Mouse (Mus musculus) stomach, embryonic 15.5 days (tissue): ENCODE measurements at regions not wholly inside any gene's neighbourhood (a gene's known extent, or its start where the extent isn't known, plus 50 kb on each side); places are given as distances from the start of the nearest gene placed in this dataset.

ENCODE experiments used
- ATAC-seq: fragments of 200-750 bp; cut with Nextera tagmentation; 2 replicates; pipeline ENCODE4 v1.8.0; 2017; ENCODE audit warnings: low read depth, moderate number of reproducible peaks, moderate TSS enrichment; ENCODE audit not compliant: insufficient read depth, low FRiP score
- H3K27ac ChIP-seq: fragments of 300-500 bp; sonication (generic); 2 replicates; pipeline ENCODE4 v1.5.1; 2015; ENCODE audit warnings: mild to moderate bottlenecking, inconsistent platforms
- H3K27me3 ChIP-seq: fragments of 300-500 bp; sonication (generic); replicated peaks from 2 replicates; pipeline ENCODE4 v1.6.1; 2015; ENCODE audit warnings: inconsistent platforms
- H3K36me3 ChIP-seq: fragments of 300-500 bp; sonication (generic); 2 replicates; pipeline ENCODE4 v1.6.1; 2015; ENCODE audit warnings: inconsistent platforms
- H3K4me1 ChIP-seq: fragments of 300-500 bp; sonication (generic); 2 replicates; pipeline ENCODE4 v1.6.1; 2015; ENCODE audit warnings: inconsistent platforms
- H3K4me2 ChIP-seq: fragments of 300-500 bp; sonication (generic); 2 replicates; pipeline ENCODE4 v1.6.1; 2015; ENCODE audit warnings: mild to moderate bottlenecking, inconsistent platforms
- H3K4me3 ChIP-seq: fragments of 300-500 bp; sonication (generic); replicated peaks from 2 replicates; pipeline ENCODE4 v1.5.1; 2015; ENCODE audit warnings: inconsistent platforms
- H3K9ac ChIP-seq: fragments of 300-500 bp; sonication (generic); 2 replicates; pipeline ENCODE4 v1.6.1; 2015; ENCODE audit warnings: inconsistent platforms
- H3K9me3 ChIP-seq: fragments of 300-500 bp; sonication (generic); 2 replicates; pipeline ENCODE4 v1.6.1; 2016; ENCODE audit warnings: inconsistent platforms
- WGBS: fragments of 180-500 bp; shearing (Covaris S2); methylation state at CpG from one replicate; pipeline ENCODE4 v1.1.7; 2015; 5-methylcytosine and 5-hydroxymethylcytosine counted together

- no peak for ATAC-seq
Observed at GRCm38 (mm10) chr14:66584699-66585098, 575.7 kb upstream of the Gulo start.

GRCm38 (mm10) chr14:66579904-66580492, 571.0 kb upstream of the Gulo start:
- H3K9ac ChIP-seq: no peak overlapping the region
- H3K4me3 ChIP-seq: no peak overlapping the region
- H3K4me1 ChIP-seq: no peaks in the 10 kb centered on the region
- H3K9me3 ChIP-seq: no peaks in the 10 kb centered on the region
- 47% methylated on average over 6 of the region's 6 CpGs for WGBS
- no peak overlapping the region for H3K27ac ChIP-seq
- H3K27me3 ChIP-seq: no peaks in the 10 kb centered on the region
- ATAC-seq: no peak
- H3K36me3 ChIP-seq: no peaks in the 10 kb centered on the region
- H3K4me2 ChIP-seq: no peak overlapping the region

More at GRCm38 (mm10) chr14:66584699-66585098, 575.7 kb upstream of the Gulo start:
- H3K27me3 ChIP-seq: no peaks in the 10 kb centered on the region
- no peaks in the 10 kb centered on the region for H3K4me1 ChIP-seq
- H3K36me3 ChIP-seq: no peaks in the 10 kb centered on the region
- no peak overlapping the region for H3K4me2 ChIP-seq
- WGBS: 73% methylated on average over 4 of the region's 4 CpGs
- H3K9ac ChIP-seq: no peak overlapping the region
- H3K4me3 ChIP-seq: no peak overlapping the region
- no peak overlapping the region for H3K27ac ChIP-seq
- H3K9me3 ChIP-seq: no peaks in the 10 kb centered on the region

- H3K27ac ChIP-seq: no peak overlapping the region
- no peak for ATAC-seq
- 78% methylated on average over 10 of the region's 10 CpGs for WGBS
- no peaks in the 10 kb centered on the region for H3K4me1 ChIP-seq
- no peak overlapping the region for H3K4me2 ChIP-seq
- H3K4me3 ChIP-seq: no peak overlapping the region
- H3K9ac ChIP-seq: no peak overlapping the region
- no peaks in the 10 kb centered on the region for H3K27me3 ChIP-seq
- no peaks in the 10 kb centered on the region for H3K36me3 ChIP-seq
- no peaks in the 10 kb centered on the region for H3K9me3 ChIP-seq
Observed at GRCm38 (mm10) chr14:66566600-66566999, 557.6 kb upstream of the Gulo start.

- Histone ChIP-seq H3K9me3 (no peaks in the 10 kb centered on the region), H3K27ac (no peak overlapping the region), H3K36me3 (no peaks in the 10 kb centered on the region), H3K27me3 (no peaks in the 10 kb centered on the region), H3K4me2 (no peak overlapping the region), H3K9ac (no peak overlapping the region), H3K4me1 (no peaks in the 10 kb centered on the region), H3K4me3 (no peak overlapping the region)
- ATAC-seq: no peak
- WGBS: 76% methylated on average over 4 of the region's 4 CpGs
Observed at GRCm38 (mm10) chr14:66562744-66563143, 553.7 kb upstream of the Gulo start.

GRCm38 (mm10) chr14:66561715-66562114, 552.7 kb upstream of the Gulo start:
- H3K27ac ChIP-seq: no peak overlapping the region
- H3K4me1 ChIP-seq: no peaks in the 10 kb centered on the region
- no peak overlapping the region for H3K4me3 ChIP-seq
- no peak overlapping the region for H3K9ac ChIP-seq
- no peaks in the 10 kb centered on the region for H3K27me3 ChIP-seq
- H3K4me2 ChIP-seq: no peak overlapping the region
- no peak for ATAC-seq
- H3K36me3 ChIP-seq: no peaks in the 10 kb centered on the region
- no peaks in the 10 kb centered on the region for H3K9me3 ChIP-seq
- WGBS: 72% methylated on average over 3 of the region's 3 CpGs

- Histone ChIP-seq H3K9me3 (no peaks in the 10 kb centered on the region), H3K4me3 (no peak overlapping the region), H3K4me2 (no peak overlapping the region), H3K9ac (no peak overlapping the region), H3K36me3 (no peaks in the 10 kb centered on the region), H3K27me3 (no peaks in the 10 kb centered on the region), H3K27ac (no peak overlapping the region), H3K4me1 (no peaks in the 10 kb centered on the region)
- ATAC-seq: no peak
- whole genome bisulfite sequencing: 79% methylated on average over 5 of the region's 5 CpGs
Observed at GRCm38 (mm10) chr14:66561042-66561590, 552.1 kb upstream of the Gulo start.

- Histone ChIP-seq H3K4me3 (no peak overlapping the region), H3K27me3 (no peaks in the 10 kb centered on the region), H3K36me3 (no peaks in the 10 kb centered on the region), H3K4me2 (no peak overlapping the region), H3K9ac (no peak overlapping the region), H3K27ac (no peak overlapping the region), H3K9me3 (no peaks in the 10 kb centered on the region), H3K4me1 (no peaks in the 10 kb centered on the region)
- 90% methylated on average over 5 of the region's 5 CpGs for WGBS
- ATAC-seq: no peak
Observed at GRCm38 (mm10) chr14:66558393-66558792, 549.4 kb upstream of the Gulo start.

- no peak for ATAC-seq
- H3K9ac ChIP-seq: no peak overlapping the region
- no peak overlapping the region for H3K4me3 ChIP-seq
- H3K4me2 ChIP-seq: no peak overlapping the region
- H3K9me3 ChIP-seq: no peaks in the 10 kb centered on the region
- no peaks in the 10 kb centered on the region for H3K27me3 ChIP-seq
- WGBS: 59% methylated on average over 8 of the region's 8 CpGs
- H3K4me1 ChIP-seq: no peaks in the 10 kb centered on the region
- no peak overlapping the region for H3K27ac ChIP-seq
- no peaks in the 10 kb centered on the region for H3K36me3 ChIP-seq
Observed at GRCm38 (mm10) chr14:66557631-66558030, 548.6 kb upstream of the Gulo start.

- no peaks in the 10 kb centered on the region for H3K36me3 ChIP-seq
- H3K4me1 ChIP-seq: no peaks in the 10 kb centered on the region
- H3K9ac ChIP-seq: no peak overlapping the region
- 84% methylated on average over 6 of the region's 6 CpGs for WGBS
- no peak overlapping the region for H3K27ac ChIP-seq
- H3K27me3 ChIP-seq: no peaks in the 10 kb centered on the region
- no peaks in the 10 kb centered on the region for H3K9me3 ChIP-seq
- no peak overlapping the region for H3K4me2 ChIP-seq
- H3K4me3 ChIP-seq: no peak overlapping the region
- no peak for ATAC-seq
Observed at GRCm38 (mm10) chr14:66538498-66538897, 529.5 kb upstream of the Gulo start.

GRCm38 (mm10) chr14:66534671-66535070, 525.7 kb upstream of the Gulo start:
- WGBS: 30% methylated on average over 1 of the region's 1 CpGs
- H3K36me3 ChIP-seq: no peaks in the 10 kb centered on the region
- no peak overlapping the region for H3K9ac ChIP-seq
- no peaks in the 10 kb centered on the region for H3K9me3 ChIP-seq
- H3K4me3 ChIP-seq: no peak overlapping the region
- no peak for ATAC-seq
- no peaks in the 10 kb centered on the region for H3K4me1 ChIP-seq
- H3K4me2 ChIP-seq: no peak overlapping the region
- H3K27me3 ChIP-seq: no peaks in the 10 kb centered on the region
- no peak overlapping the region for H3K27ac ChIP-seq

GRCm38 (mm10) chr14:66528135-66528534, 519.1 kb upstream of the Gulo start:
- Histone ChIP-seq H3K9me3 (no peaks in the 10 kb centered on the region), H3K4me2 (no peak overlapping the region), H3K9ac (no peak overlapping the region), H3K4me1 (no peaks in the 10 kb centered on the region), H3K36me3 (no peaks in the 10 kb centered on the region), H3K27me3 (no peaks in the 10 kb centered on the region), H3K4me3 (no peak overlapping the region), H3K27ac (no peak overlapping the region)
- 21% methylated on average over 5 of the region's 5 CpGs for WGBS
- no peak for ATAC-seq

- Histone ChIP-seq H3K9ac (no peak overlapping the region), H3K4me1 (no peaks in the 10 kb centered on the region), H3K4me2 (no peak overlapping the region), H3K9me3 (no peaks in the 10 kb centered on the region), H3K27me3 (no peaks in the 10 kb centered on the region), H3K4me3 (no peak overlapping the region), H3K36me3 (no peaks in the 10 kb centered on the region), H3K27ac (no peak overlapping the region)
- 57% methylated on average over 6 of the region's 6 CpGs for WGBS
- ATAC-seq: no peak
Observed at GRCm38 (mm10) chr14:66527061-66527460, 518.1 kb upstream of the Gulo start.
